Mouse (Mus musculus) ES-Bruce4 (cell line): ENCODE measurements around the gene Zc3hc1.

Source experiments
- CTCF ChIP-seq: IDR thresholded peaks from one replicate; pipeline ENCODE4 v1.8.1; 2011; ENCODE audit warnings: low read depth, low read length
- EP300 ChIP-seq: IDR thresholded peaks from 2 replicates; pipeline ENCODE4 v1.6.1; 2011; ENCODE audit warnings: low read depth, low read length; ENCODE audit not compliant: insufficient read depth

DNA sequence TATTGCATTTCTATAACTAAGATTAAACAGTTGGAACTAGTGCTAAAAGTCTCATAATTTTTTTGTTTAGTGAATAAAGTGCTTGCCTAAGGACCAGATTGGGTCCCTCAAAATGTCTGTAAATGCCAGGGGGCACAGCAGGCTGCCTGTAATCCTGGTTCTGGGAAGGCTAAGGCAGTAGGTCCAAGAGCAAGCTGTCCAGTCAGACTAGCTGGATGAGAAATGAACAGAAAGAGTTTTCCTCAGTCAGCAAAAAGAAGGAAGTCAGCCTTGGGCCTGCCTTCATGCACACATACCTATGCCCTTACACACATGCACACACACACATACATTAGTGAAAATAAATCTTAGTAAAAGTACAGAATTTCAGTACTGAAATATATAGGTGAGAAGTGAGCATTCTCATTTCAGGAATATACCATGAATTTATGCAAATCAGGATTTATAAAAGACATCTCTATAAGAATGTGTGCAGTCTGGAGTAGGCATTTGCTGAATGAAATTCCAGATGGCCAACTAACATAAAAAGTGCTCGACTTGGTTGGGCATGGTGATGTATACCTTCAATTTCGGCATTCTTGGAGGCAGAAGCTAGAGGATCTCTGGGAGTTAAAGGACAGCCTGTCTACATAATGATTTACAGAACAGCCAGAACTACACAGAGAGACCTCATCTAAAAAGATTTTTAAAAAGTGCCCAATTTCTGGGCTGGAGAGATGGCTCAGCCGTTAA lies 41.8 kb upstream of the Zc3hc1 start:
- TF ChIP-seq CTCF (no peak), EP300 (no peak)
